Mouse (Mus musculus) kidney, adult 2 months (tissue): Measurements from ENCODE around the gene Atpaf1.

Experiments
- CTCF ChIP-seq: fragments of 200-500 bp; conservative IDR thresholded peaks from 2 replicates; pipeline ENCODE4 v1.5.1; 2011; ENCODE audit warnings: low read depth, mild to moderate bottlenecking, control low read depth, low read length, moderate library complexity, mixed read lengths; ENCODE audit not compliant: insufficient read depth, insufficient read length
- POLR2A ChIP-seq: fragments of 200-500 bp; IDR thresholded peaks from one replicate; pipeline ENCODE4 v1.6.1; 2011; ENCODE audit warnings: low read depth, low read length, control low read depth

GRCm38 (mm10) chr4:115821431-115821830 lies 36.8 kb downstream of the Atpaf1 start:
- no peak for TF ChIP-seq CTCF
- no peak for TF ChIP-seq POLR2A
